Mouse (Mus musculus) cerebellum, adult 11-12 months (tissue): ENCODE results near the gene Cda.

ENCODE experiments used
- DNase-seq: peaks from one replicate; pipeline ENCODE4 v3.0.0; 2022

The Cda gene

GRCm38 (mm10) chr4:138303742-138304141, 64.0 kb downstream of the Cda start:
- peak; percentile 54 for DNase-seq

- peak; percentile 34 for DNase-seq
These were observed 64.8 kb downstream of the Cda start for GRCm38 (mm10) chr4:138303011-138303410.

GRCm38 (mm10) chr4:138301271-138301780, 66.5 kb downstream of the Cda start:
- DNase-seq = no peak

- DNase-seq = no peak
These were observed 73.7 kb downstream of the Cda start for GRCm38 (mm10) chr4:138293949-138294550.

- DNase-seq = no peak
These were observed 74.4 kb downstream of the Cda start for GRCm38 (mm10) chr4:138293261-138293948.

- DNase-seq = no peak
These were observed 75.8 kb downstream of the Cda start for GRCm38 (mm10) chr4:138292028-138292427.

GRCm38 (mm10) chr4:138288691-138289090, 79.1 kb downstream of the Cda start:
- no peak for DNase-seq
